Mouse (Mus musculus) heart, postnatal 0 days (tissue): ENCODE data around the gene Azi2.

ENCODE experiments used
- CTCF ChIP-seq: IDR thresholded peaks from 2 replicates; pipeline ENCODE4 v1.5.1; 2016; ENCODE audit warnings: antibody characterized with exemption, control low read depth, low read depth
- EP300 ChIP-seq: IDR thresholded peaks from 2 replicates; pipeline ENCODE4 v1.6.1; 2016; ENCODE audit warnings: antibody characterized with exemption, low read depth

DNA sequence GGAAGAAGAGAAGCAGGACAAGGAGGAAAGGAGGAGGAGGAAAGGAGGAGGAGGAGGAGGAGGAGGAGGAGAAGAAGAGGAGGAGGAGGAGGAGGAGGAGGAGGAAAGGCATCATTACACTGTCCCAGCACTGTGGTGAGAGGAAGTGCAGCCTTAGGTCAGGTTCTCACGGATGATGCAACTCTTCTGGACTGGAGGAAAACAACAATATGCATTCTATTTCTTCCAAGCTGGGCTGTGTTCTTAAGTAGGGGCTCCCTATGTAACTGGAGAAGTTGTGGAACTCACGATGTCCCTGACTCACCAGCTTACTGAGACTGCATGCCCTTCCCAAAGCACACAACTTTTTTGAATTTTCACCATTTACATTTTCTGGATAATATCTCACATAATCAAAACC lies 8.6 kb upstream of the Azi2 start:
- TF ChIP-seq CTCF = no peak
- TF ChIP-seq EP300 = no peak
